Mouse (Mus musculus) inflammation-experienced regulatory T-cells, adult 6 months (primary cell): Measurements from ENCODE around the gene Stfa2. TPM values are rescaled to one million over a fixed set of nuclear protein-coding genes. Genes with fewer than 3 reads are reported as not detected.
"Not testable (repeated sequence)": the region's sequence is repeated elsewhere in the genome, so short reads cannot be mapped to it uniquely, and the experiment has no call there.

Source experiments
- ATAC-seq: one replicate; pipeline ENCODE4 v1.8.0; 2017
- polyA plus RNA-seq, 3 experiments: library from polyadenylated mRNA; unstranded; fragments of 100-300 nt; shearing (Covaris generic); gene quantifications; one replicate each; pipeline ENCODE4 v1.2.1; 2017

The Stfa2 gene
- polyA plus RNA-seq, result not detected

DNA sequence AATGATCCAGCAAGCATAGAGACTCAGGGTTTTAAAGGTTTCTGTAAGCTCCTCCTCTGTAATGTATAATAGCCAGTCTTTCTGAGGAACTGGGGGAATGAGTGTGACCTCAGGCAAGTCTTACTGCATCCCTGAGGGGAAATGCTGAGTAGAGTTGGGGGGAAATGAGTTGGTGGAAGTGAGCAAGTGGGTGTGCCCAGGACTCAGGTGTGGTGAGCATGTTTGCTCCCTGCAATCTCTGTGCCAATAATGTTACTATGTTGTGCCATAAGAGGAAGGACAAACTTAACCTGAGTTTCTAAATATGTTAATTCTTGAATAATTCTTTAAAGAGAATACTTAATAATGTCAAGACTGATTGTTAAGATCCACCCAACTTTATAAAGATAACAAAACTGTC, at the start of gene Stfa2:
TSS of gene Stfa2 (minus strand) at position 101 of the 400 bp plus-strand sequence.
- no peak for ATAC-seq

- ATAC-seq, result no peak
These were observed 47.1 kb upstream of the Stfa2 start, which contains the start of gene Stfa3 for GRCm38 (mm10) chr16:36455342-36455802. Stfa3 (minus strand) TSS chr16:36455392.

- not testable (repeated sequence) for ATAC-seq
These were observed 12.7 kb upstream of the Stfa2 start for GRCm38 (mm10) chr16:36420979-36421378.

DNA sequence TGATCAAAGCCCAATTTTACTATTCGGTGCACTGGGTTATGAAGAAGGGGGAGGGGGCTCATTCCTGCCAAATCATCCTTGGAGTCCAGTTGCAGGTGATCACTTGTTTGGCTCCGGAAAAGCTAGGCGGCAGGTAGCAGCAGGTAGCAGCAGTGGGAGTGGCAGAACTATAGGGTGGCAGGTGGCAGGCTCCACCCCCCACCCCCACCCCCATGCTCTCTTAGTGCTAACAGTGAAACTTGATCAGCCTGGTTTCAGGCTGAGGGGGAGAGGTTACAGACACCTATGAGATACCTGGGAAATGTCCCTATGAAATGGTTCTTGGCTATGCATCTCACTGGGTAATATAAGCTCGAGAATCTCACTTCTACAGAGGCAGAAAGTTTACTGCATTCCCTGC, 19.2 kb downstream of the Stfa2 start:
- ATAC-seq, result no peak

GRCm38 (mm10) chr16:36367648-36368047, 40.6 kb downstream of the Stfa2 start, which contains the start of gene BC100530:
BC100530 (minus strand) TSS chr16:36367748.
- ATAC-seq, result not testable (repeated sequence)

Other genes starting within 250 kb of the Stfa2 start
- not detected for gene Gm5483, start 224.2 kb downstream of the Stfa2 start, polyA plus RNA-seq
- not detected for gene Gm5416, start 198.1 kb downstream of the Stfa2 start, polyA plus RNA-seq
- gene 2010005H15Rik, start 187.0 kb downstream of the Stfa2 start, polyA plus RNA-seq, result 1 to 10 TPM in 1 of 3 experiments, under 1 TPM in 1, not detected in 1; 0.59 to 1.1 TPM
- not detected for gene Stfa1, start 131.5 kb downstream of the Stfa2 start, polyA plus RNA-seq
- gene BC117090, start 74.1 kb downstream of the Stfa2 start, polyA plus RNA-seq, result not detected
- gene BC100530, start 40.7 kb downstream of the Stfa2 start, polyA plus RNA-seq, result not detected
- gene Stfa3, start 46.9 kb upstream of the Stfa2 start, polyA plus RNA-seq, result not detected
- not detected for gene Casr, start 153.7 kb upstream of the Stfa2 start, polyA plus RNA-seq